Mouse (Mus musculus) thymus, adult 2 months (tissue): ENCODE measurements around the gene Yipf2.

Experiments
- CTCF ChIP-seq: fragments of 200-500 bp; IDR thresholded peaks from 2 replicates; pipeline ENCODE4 v1.5.1; 2012; ENCODE audit warnings: mild to moderate bottlenecking, control low read depth, low read length, moderate library complexity, borderline replicate concordance; ENCODE audit not compliant: control insufficient read depth, poor library complexity, insufficient read depth; ENCODE audit errors: extremely low read depth
- POLR2A ChIP-seq: fragments of 200-500 bp; IDR thresholded peaks from 2 replicates; pipeline ENCODE4 v1.6.1; 2012; ENCODE audit warnings: mild to moderate bottlenecking, low read length, control low read depth, moderate library complexity; ENCODE audit not compliant: control insufficient read depth, poor library complexity, insufficient read depth; ENCODE audit errors: extremely low read depth

GRCm38 (mm10) chr9:21593122-21593721, 594 bp upstream of the Yipf2 start:
- TF ChIP-seq POLR2A (no peak; the same call in 1 of the 2 replicates), CTCF (peak; percentile 7; the same call in 1 of the 2 replicates)
